Comparison of ENCODE assay signal across 17 mouse cellular contexts in genomic region chr8:86669259-86669658, GRCm38 (mm10). TPM values are rescaled to one million over a fixed set of nuclear protein-coding genes. Genes with fewer than 3 reads are reported as not detected.
A peak's percentile ranks its signal among the peaks of the same experiment; 100 is the strongest.
DNase-seq lines count a peak whose midpoint lies in the region; ATAC-seq and TF ChIP-seq lines count a peak whose summit lies in the region.
"Had no signal": no experiment of that assay in that cellular context is flagged by ENCODE, and none has a peak within 500 bp of the region (broad histone marks: within the 10 kb centered on the region; RNA-seq: fewer than 3 reads in every experiment).

No protein-coding gene starts in this region.

- 0 out of 2 replicates have a peak, but pooled peaks have one; percentile 51 for ATAC-seq in hindbrain, embryonic 15.5 days (ENCODE audit: low FRiP score, low read depth)
- no peak for ATAC-seq in hindbrain, embryonic 13.5 days (ENCODE audit: low FRiP score)
- peak; percentile 11; the same call in 1 of the 2 replicates for ATAC-seq in embryonic facial prominence, embryonic 15.5 days (ENCODE audit: insufficient number of reproducible peaks, low FRiP score, low TSS enrichment, low read depth)
- no peak; the same call in 1 of the 2 replicates for ATAC-seq in stomach, embryonic 14.5 days (ENCODE audit: insufficient number of reproducible peaks, insufficient read depth, low FRiP score, low read depth)

- DNase-seq in layer of hippocampus, adult 2 months (ENCODE audit: low spot score in 2 of 2) = no peak
- no peak for DNase-seq in layer of hippocampus, postnatal 14 days (ENCODE audit: low spot score in 2 of 2)
- DNase-seq in heart, postnatal 10 days = no peak
- DNase-seq: B cell, adult 2 months; cerebellum, adult 18-20 months; gastrocnemius, postnatal 36 days; heart, postnatal 14 days; layer of hippocampus, postnatal 36 days; liver, embryonic 13.5 days; thymus, adult 2 months had no signal

- 58% methylated on average over 4 of the region's 4 CpGs for WGBS in hindbrain, embryonic 15.5 days
- 78% methylated on average over 4 of the region's 4 CpGs for WGBS in hindbrain, embryonic 13.5 days
- 59% methylated on average over 4 of the region's 4 CpGs for WGBS in embryonic facial prominence, embryonic 15.5 days
- WGBS in stomach, embryonic 14.5 days = 58% methylated on average over 4 of the region's 4 CpGs

- intact Hi-C loops in heart, postnatal 10 days (cut with DNase I) = no loop called here

- H3K4me3 ChIP-seq in hindbrain, embryonic 15.5 days = no peak overlapping the region
- H3K4me3 ChIP-seq in hindbrain, embryonic 13.5 days = no peak overlapping the region
- no peak overlapping the region for H3K4me3 ChIP-seq in layer of hippocampus, adult 2 months
- no peak overlapping the region for H3K4me3 ChIP-seq in embryonic facial prominence, embryonic 15.5 days (replicated peaks)
- H3K4me3 ChIP-seq in stomach, embryonic 14.5 days (ENCODE audit: low read depth, low read length) = no peak overlapping the region
- H3K4me3 ChIP-seq: embryonic facial prominence, embryonic 12.5 days; liver, embryonic 13.5 days; lung, embryonic 15.5 days; neural tube, embryonic 12.5 days had no signal

- no peak overlapping the region for H3K4me2 ChIP-seq in hindbrain, embryonic 15.5 days
- H3K4me2 ChIP-seq in hindbrain, embryonic 13.5 days = no peak overlapping the region
- no peak overlapping the region for H3K4me2 ChIP-seq in embryonic facial prominence, embryonic 15.5 days (replicated peaks)
- H3K4me2 ChIP-seq in stomach, embryonic 14.5 days (replicated peaks; ENCODE audit: low read depth, low read length) = no peak overlapping the region
- H3K4me2 ChIP-seq: embryonic facial prominence, embryonic 12.5 days; liver, embryonic 13.5 days; lung, embryonic 15.5 days; neural tube, embryonic 12.5 days had no signal

- H3K36me3 ChIP-seq in hindbrain, embryonic 15.5 days = peaks cover 39% of the 10 kb centered on the region
- peaks cover 54% of the 10 kb centered on the region for H3K36me3 ChIP-seq in hindbrain, embryonic 13.5 days
- H3K36me3 ChIP-seq in embryonic facial prominence, embryonic 15.5 days = peaks cover 33% of the 10 kb centered on the region
- H3K36me3 ChIP-seq in stomach, embryonic 14.5 days (ENCODE audit: control insufficient read depth, insufficient read depth, low read length) = peaks cover 5% of the 10 kb centered on the region; the same call in 1 of the 2 replicates

- no peak overlapping the region for H3K9ac ChIP-seq in hindbrain, embryonic 15.5 days
- H3K9ac ChIP-seq in hindbrain, embryonic 13.5 days = no peak overlapping the region
- H3K9ac ChIP-seq in embryonic facial prominence, embryonic 15.5 days = no peak overlapping the region
- no peak overlapping the region for H3K9ac ChIP-seq in stomach, embryonic 14.5 days (replicated peaks; ENCODE audit: low read depth, low read length)
- H3K9ac ChIP-seq: embryonic facial prominence, embryonic 12.5 days; liver, embryonic 13.5 days; lung, embryonic 15.5 days; neural tube, embryonic 12.5 days had no signal

- peak overlapping the region; percentile 57 for H3K27ac ChIP-seq in hindbrain, embryonic 15.5 days (replicated peaks)
- no peak overlapping the region for H3K27ac ChIP-seq in hindbrain, embryonic 13.5 days
- H3K27ac ChIP-seq in layer of hippocampus, adult 2 months = peak overlapping the region; percentile 61
- H3K27ac ChIP-seq in embryonic facial prominence, embryonic 15.5 days (replicated peaks) = no peak overlapping the region
- H3K27ac ChIP-seq in stomach, embryonic 14.5 days (ENCODE audit: low read length) = peak overlapping the region; percentile 33; the same call in 1 of the 2 replicates
- H3K27ac ChIP-seq: embryonic facial prominence, embryonic 12.5 days; liver, embryonic 13.5 days; lung, embryonic 15.5 days; neural tube, embryonic 12.5 days had no signal

- H3K4me1 ChIP-seq in hindbrain, embryonic 15.5 days (replicated peaks) = no peaks in the 10 kb centered on the region
- no peaks in the 10 kb centered on the region for H3K4me1 ChIP-seq in hindbrain, embryonic 13.5 days (replicated peaks)
- H3K4me1 ChIP-seq in embryonic facial prominence, embryonic 15.5 days = no peaks in the 10 kb centered on the region
- H3K4me1 ChIP-seq in stomach, embryonic 14.5 days (ENCODE audit: control insufficient read depth, insufficient read depth, low read length) = no peaks in the 10 kb centered on the region
- H3K4me1 ChIP-seq: embryonic facial prominence, embryonic 12.5 days; liver, embryonic 13.5 days; lung, embryonic 15.5 days; neural tube, embryonic 12.5 days had no signal

- TF ChIP-seq CTCF in layer of hippocampus, adult 2 months (conservative IDR thresholded peaks at IDR 0.05) = no peak

- H3K9me3 ChIP-seq in hindbrain, embryonic 15.5 days = no peaks in the 10 kb centered on the region
- no peaks in the 10 kb centered on the region for H3K9me3 ChIP-seq in hindbrain, embryonic 13.5 days
- no peaks in the 10 kb centered on the region for H3K9me3 ChIP-seq in embryonic facial prominence, embryonic 15.5 days (replicated peaks)
- H3K9me3 ChIP-seq in stomach, embryonic 14.5 days (ENCODE audit: control insufficient read depth, low read depth, low read length) = no peaks in the 10 kb centered on the region
- H3K9me3 ChIP-seq: embryonic facial prominence, embryonic 12.5 days; liver, embryonic 13.5 days; lung, embryonic 15.5 days; neural tube, embryonic 12.5 days had no signal

- H3K27me3 ChIP-seq in hindbrain, embryonic 15.5 days = no peaks in the 10 kb centered on the region
- no peaks in the 10 kb centered on the region for H3K27me3 ChIP-seq in hindbrain, embryonic 13.5 days
- H3K27me3 ChIP-seq in embryonic facial prominence, embryonic 15.5 days = no peaks in the 10 kb centered on the region
- H3K27me3 ChIP-seq in stomach, embryonic 14.5 days (ENCODE audit: control insufficient read depth, insufficient read depth, low read length) = no peaks in the 10 kb centered on the region
- H3K27me3 ChIP-seq: embryonic facial prominence, embryonic 12.5 days; liver, embryonic 13.5 days; lung, embryonic 15.5 days; neural tube, embryonic 12.5 days had no signal

RNA-seq across cellular contexts. Expression of gene Lonp2, which starts 45.4 kb away (rescaled TPM):
- polyA plus RNA-seq in hindbrain, embryonic 15.5 days (2015; fragmentation: Nextera tagmentation; extraction: Ambion mirVana) = 83.5 and 88.9 TPM in 2 replicates
- polyA plus RNA-seq in hindbrain, embryonic 13.5 days (2015; fragmentation: Nextera tagmentation; extraction: Ambion mirVana) = 92.4 and 93.1 TPM in 2 replicates
- 10 to 100 TPM; 82.4 to 84.2 TPM for total RNA-seq in layer of hippocampus, adult 2 months (2021)
- total RNA-seq in layer of hippocampus, postnatal 14 days (2021) = 10 to 100 TPM; 59.3 to 68.4 TPM
- 50.6 and 54.2 TPM in 2 replicates for polyA plus RNA-seq in embryonic facial prominence, embryonic 15.5 days (2015; fragmentation: Nextera tagmentation; extraction: Ambion mirVana)
- 45.4 and 50.8 TPM in 2 replicates for polyA plus RNA-seq in stomach, embryonic 14.5 days (2014; fragmentation: Nextera tagmentation; extraction: Ambion mirVana)
- 10 to 100 TPM; 65.7 to 68.2 TPM for total RNA-seq in heart, postnatal 10 days (2021)

Comparison
In these comparisons a context has a peak if more than half of its experiments do, and no peak if none do; other contexts are left out.
1. ATAC-seq: peak in hindbrain, embryonic 15.5 days (single experiment) and embryonic facial prominence, embryonic 15.5 days (single experiment); none in hindbrain, embryonic 13.5 days (single experiment) and stomach, embryonic 14.5 days (single experiment).
2. H3K27ac ChIP-seq: peak in hindbrain, embryonic 15.5 days (single experiment), layer of hippocampus, adult 2 months (single experiment) and stomach, embryonic 14.5 days (single experiment); none in hindbrain, embryonic 13.5 days (single experiment) and embryonic facial prominence, embryonic 15.5 days (single experiment).